Mouse (Mus musculus) kidney, postnatal 4 days (tissue): Measurements from ENCODE around the gene Vgf.

Experiments used
- DNase-seq, 2 experiments: peaks; one replicate each; pipeline ENCODE4 v3.0.0; 2021; ENCODE audit warnings: mixed read lengths in 2 of 2

Vgf gene

DNA sequence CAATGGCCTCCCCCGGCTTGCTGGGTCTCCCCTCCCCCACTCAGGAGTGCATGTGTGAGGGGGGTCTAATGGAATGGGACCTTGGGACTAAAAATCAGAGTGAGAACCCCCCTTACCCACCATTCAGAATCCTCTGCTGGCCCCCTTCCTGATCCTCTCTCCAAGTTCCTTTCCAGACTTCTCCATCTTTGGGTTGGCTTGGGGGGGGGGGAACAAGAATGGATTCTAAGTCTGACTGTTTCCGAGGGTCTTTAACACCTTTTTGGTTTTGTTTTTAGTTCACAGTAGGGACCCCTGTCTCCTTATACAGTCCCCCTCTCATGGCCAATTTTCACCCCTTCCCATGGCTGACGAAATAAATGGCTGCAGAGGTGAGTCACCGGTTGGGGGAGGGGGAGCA lies at the start of gene Vgf:
TSS of gene Vgf (plus strand) at position 301 of the 400 bp plus-strand sequence.
- DNase-seq: no peak

DNA sequence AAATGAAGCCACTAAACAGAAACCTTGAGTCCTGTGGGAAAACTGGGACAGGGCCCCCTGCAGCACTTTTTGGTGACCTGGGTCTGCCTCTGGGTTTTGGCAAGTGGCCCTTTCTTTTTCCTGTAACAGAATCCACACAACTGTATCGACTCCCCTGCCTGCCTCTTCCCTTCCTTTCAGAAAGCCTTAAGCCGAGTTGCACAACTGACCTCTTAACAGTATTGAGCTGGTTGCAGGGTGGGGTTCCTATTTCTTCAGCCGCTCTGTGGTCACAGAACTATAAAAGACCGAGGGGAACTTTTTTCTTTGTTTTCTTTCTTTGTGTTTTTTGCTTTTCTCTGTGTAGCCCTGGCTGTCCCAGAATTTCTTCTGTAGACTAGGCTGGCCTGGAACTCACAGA lies 48.4 kb upstream of the Vgf start:
- DNase-seq: no peak

DNA sequence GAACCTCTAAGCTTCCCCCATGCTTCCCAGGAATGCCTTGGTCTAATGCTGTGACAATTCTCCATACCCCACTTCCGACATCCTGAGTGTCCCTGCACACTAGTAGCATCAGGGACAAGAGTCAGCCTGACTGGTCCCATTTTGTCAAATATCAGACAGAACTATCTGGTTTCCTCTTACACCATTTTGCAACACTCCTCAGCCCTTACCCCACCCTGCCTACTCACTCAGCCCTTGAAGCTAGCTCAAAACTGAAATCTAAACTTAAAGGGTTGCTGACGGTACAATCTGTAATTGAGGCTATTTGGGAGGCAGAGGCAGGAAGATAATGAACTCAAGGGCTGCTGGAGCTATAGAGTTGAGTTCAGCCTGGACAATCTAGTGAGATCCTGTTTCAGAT lies 46.4 kb upstream of the Vgf start:
- DNase-seq: no peak

DNA sequence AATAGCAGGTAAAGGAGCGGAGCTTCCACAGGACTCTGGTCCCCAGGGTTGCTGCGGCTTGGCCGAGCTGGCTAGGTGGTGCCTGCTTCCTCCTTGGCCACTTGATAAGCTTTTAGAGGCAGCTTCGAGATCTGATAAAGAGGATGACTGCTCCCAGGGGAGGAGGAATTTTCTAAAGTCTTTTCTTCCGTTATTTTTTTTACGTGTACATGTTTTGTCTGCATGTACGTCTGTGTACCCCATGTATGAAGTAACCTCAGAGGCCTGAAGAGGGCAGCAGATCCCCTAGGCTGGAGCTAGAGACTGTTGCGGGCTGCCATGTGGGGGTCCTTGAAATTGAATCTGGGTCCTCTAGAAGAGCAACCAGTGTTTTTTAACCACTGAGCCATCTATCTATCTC lies 45.2 kb upstream of the Vgf start:
- DNase-seq: no peak

DNA sequence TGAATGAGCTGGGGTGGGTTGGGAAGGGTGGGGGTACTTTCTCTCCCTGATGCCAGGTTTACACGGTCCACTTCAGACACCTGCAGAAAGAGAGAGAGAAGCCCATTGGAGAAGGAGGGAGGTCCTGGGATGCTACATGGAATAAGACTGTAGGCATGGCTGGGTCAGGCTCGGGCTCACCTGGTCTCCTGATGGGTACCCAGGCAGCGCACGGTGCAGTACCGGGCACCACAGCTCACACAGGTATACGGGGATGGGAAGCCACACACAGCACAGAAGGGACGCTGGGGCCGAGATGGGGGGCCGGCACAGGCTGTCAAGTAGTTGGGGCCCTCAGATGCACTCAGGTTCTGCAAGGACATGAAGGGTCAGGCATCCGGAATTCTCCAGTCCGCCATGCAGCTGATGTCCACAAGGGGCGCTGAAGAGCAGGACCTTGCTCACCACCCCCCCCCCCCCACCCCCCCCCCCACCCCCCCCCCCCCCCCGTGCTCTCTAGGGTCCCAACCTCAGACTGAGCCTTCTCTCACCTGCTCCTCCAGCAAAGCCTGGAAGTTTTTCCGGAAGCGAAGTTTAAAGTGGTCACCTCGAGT lies 43.8 kb upstream of the Vgf start:
- DNase-seq: peak; percentile 81 to 82

DNA sequence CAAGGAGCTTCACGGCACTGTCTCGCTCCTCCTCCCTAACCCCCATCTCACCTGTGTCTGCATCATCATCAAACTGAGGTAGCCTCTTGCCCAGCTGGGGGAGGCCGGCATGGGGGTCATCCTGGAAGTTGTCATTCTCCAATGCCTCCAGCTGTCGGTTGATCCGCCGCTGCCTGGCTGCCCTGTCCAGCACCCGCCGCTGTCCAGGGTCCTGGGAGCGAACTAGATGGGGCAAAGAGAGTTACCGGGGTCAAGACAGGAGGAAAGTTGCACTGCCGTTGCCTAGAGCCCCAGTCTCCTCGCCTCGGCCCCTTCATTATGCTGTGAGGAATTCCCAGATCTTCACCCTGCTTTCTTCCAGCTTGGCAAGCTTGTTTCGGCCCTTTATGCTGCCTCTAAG lies 41.4 kb upstream of the Vgf start:
- DNase-seq: peak; percentile 61 to 65

DNA sequence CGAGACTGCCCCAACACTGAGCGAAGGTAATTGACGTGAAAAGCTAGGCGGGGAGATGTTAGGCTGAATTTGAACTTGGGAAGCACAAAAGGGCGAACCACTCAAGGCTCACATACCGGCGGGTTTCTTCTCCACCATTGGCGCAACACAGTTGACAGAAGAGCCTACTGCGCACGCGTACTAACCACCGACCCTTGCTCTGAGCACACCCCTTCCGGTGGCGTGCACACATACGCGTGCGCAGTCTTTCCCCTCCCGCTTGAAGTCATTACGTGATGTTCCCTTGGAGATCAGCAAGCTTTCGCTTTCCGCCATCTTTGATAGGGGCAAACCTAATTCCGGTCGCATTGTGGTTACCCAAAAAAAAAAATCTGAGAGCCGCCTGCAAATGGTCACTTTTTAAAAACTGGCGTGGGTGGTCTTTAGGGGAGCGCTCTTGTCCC lies 39.5 kb upstream of the Vgf start, which contains the start of gene Plod3:
TSS of gene Plod3 (plus strand) at position 325 of the 443 bp plus-strand sequence.
- peak; percentile 96 to 98 for DNase-seq

DNA sequence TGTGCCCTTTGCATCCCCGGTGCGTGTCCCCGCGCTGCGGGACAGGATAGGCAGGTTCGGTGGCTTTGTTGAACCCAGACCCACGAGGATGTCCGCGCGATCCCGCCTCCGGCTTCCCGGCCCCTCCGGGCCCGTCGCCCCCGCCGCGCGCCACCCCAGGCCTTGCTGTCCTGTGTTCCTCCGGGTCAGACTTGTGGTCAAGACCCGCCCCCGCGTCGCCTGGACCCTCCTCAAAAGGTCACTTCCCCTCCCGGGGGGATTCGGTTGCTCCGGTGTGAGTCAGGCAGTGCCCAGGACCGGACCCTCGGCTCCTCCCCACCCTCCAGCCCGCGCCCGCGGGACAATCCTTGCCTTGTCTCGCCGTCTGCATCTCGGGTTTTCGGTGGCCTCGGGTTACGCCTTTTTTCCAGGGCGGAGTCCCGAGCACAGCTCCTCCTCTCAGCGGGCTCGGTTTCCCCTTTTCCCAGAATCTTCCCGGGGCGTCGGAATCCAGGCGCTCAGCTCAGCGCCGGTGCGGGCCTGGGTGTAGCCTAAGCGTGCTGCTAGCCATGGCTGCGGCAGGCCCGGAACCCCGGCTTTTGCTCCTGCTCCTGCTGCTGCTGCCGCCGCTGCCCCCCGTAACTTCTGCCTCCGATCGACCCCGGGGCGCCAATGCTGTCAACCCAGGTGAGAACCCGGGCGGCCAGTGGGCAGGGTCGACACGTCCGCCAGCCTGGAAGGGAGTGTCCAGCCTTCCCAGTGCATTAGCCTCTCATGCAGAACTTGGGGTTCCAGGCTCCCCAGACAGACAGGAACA lies 38.9 kb upstream of the Vgf start:
- DNase-seq: peak; percentile 79 to 87

DNA sequence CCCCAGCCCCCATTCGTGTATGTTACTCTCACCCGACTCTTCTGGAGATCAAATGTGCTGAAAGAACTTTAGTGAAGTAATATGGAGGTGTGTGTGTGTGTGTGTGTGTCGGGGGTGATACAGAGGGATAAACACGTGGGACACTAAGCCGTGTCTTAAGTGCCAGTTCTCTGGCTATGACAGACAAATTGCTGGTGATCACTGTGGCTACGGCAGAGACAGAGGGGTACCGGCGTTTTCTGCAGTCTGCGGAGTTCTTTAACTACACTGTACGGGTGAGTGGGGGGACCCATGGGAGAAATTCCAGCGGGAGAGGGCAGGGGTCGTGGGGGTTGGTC lies 38.3 kb upstream of the Vgf start, which contains the start of gene Znhit1:
TSS of gene Znhit1 (minus strand) at position 88 of the 338 bp plus-strand sequence.
- DNase-seq: peak in 1 of 2 experiments; percentile 44

DNA sequence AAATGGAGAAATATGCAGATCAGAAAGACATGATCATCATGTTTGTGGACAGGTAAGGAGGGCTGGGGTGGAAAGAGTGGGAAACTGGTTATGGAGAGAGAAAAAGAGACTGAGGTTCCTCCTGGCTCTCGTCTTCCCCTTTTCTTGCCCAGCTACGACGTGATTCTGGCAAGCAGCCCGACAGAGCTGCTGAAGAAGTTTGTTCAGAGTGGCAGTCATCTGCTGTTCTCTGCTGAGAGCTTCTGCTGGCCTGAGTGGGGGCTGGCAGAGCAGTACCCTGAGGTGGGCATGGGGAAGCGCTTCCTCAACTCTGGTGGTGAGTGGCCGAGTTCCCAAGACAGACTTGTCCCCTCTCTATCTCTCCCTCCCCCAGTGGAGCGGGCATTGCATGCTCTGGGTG lies 37.8 kb upstream of the Vgf start:
- DNase-seq: peak; percentile 46

DNA sequence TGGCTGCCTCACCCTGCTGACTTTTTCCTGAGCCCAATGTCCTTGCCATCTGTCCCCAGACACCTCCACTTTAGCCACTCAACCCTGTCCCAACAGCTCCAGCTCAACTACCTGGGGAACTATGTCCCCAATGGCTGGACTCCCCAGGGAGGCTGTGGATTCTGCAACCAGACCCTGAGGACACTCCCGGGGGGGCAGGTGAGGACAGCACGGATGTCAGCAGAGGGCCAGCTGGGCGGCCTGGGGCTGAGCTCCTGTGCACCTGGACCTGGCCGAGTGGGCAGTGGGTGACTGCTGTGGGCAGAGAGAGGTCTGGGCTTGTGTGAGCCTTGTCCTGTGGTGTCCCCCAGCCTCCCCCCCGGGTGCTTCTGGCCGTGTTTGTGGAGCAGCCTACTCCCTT lies 36.4 kb upstream of the Vgf start:
- no peak for DNase-seq

DNA sequence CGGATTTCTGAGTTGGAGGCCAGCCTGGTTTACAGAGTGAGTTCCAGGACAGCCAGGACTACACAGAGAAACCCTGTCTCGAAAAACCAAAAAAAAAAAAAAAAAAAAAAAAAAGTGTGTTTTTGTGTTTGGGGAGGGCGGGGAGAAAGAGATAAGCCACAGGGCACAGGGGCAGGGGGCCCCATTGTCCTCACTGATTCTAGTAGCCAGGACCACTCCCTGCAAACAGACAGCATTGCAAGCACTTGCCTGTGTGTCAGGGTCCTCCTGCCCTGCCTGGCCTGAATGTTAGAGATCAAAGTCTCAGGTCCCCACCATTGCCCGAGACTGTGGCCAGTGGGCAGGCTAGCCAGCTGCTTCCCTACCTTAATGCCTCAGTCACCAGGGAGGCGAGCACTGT lies 26.7 kb upstream of the Vgf start:
- no peak for DNase-seq

DNA sequence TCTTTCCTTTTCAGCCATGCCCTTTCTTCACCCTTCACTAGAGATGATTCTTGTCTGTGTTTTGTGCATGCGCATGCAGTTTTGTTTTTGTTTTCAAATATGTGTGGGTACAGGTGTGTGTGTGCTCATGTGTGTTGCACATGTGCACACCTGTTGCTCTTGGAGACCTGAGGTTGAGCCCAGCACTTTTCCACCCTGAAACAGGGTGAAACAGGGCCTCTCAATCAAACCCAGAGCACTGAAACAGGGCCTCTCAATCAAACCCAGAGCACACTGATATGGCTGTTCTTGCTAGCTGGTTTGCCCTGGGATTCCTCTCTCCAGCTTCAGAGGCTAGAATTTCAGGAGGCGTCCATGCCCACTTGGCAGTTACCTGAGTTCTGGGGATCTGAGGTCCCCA lies 25.6 kb upstream of the Vgf start:
- DNase-seq: peak; percentile 41 to 42

DNA sequence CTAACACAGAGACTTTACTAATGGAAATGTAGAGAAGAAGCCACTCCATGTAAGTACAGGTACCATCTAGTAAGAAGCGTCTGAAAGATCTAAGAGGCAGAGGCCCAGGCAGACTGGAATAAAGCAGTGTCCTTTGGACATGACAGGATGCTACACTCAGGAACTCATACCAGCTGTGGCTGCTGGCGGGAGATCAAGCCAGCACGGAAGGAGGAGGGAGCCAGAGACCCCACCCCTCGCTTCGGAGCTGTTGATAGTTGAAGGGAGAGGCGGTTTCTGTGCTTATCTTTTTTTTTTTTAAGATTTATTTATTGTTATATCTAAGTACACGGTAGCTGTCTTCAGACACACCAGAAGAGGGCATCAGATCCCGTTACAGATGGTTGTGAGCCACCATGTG lies 18.9 kb upstream of the Vgf start:
- peak; percentile 64 to 66 for DNase-seq

DNA sequence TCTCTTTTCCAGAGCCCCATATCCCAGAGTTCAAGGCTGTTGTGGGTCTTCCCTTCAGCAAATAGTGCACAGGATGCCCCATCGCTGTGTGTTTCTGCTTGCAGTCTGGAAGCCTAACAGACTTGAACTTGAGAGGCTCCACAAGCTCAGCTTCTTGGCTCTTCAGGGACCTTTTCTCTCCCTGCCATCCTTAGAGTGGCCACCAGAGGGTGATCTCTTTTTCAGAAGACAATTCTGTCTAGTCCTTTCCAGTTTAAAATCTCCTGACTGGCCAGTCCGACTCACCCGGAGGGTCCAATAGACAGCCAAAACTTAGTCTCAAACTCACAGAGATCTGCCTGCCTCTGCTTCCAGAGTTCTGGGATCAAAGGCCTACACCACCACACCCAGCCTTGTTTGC lies 16.2 kb upstream of the Vgf start:
- peak; percentile 78 to 82 for DNase-seq

DNA sequence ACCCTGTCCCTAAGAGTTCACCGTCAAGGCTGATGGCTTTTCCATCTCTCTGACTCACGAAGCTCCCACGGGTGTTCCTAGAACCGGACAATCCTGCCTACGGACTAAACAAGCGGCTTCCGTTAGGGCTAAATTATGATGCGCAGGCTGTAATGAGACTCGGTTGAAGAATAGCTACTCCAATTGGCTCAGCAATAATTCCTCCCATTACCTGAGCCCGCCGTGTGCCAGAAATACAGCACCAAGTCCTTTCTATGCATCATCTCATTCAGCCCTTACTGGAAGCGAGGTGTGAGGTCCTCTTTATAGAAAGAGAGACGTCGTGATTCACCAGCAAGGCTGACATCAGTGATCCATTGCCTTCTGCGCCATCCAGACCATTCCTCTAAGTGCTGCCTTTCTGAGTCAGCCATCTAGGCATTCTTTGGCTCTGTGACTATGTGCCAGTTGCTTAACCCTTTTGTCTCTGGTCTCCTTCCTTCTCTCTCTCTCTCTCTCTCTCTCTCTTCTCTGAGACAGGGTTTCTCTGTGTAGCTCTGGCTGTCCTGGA lies 13.7 kb upstream of the Vgf start:
- no peak for DNase-seq

DNA sequence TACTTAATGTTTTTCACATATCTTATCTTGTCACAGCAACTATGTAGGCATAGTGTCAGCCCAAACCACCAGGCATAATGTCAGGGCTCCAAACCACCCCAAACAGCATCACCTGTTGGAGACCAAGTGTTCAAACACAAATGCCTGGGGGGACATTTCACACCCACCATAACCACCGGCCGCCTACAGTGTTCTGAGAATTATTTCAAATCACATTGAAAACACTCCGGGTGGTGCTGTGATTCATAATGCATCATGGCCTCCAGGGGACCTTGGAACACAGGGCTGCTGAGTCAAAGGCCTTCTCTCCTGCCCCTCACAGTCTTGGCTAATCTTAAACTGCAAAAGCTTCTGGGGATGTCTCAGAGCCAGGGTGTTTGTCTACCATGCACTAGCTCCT lies 10.3 kb upstream of the Vgf start:
- no peak for DNase-seq

DNA sequence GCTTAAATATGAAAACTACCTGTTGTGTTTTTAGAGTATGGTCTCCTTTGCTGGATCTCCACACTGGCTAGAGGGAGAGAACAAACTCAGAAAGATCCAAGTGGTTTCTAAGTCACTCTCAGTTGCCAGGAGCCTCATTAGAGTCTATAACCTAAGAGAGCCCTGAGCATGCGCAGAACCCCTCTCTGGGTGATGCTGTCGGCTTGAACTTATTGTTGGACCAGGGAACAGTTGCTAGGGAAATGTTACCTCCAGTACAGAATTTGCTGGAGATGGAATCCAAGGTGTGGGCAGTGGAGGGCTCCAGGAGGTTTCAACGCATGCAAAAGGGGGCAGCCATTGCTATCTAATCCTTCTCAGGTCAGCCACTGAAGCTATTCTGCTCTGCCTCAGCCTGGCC lies 1.9 kb upstream of the Vgf start:
- no peak for DNase-seq

DNA sequence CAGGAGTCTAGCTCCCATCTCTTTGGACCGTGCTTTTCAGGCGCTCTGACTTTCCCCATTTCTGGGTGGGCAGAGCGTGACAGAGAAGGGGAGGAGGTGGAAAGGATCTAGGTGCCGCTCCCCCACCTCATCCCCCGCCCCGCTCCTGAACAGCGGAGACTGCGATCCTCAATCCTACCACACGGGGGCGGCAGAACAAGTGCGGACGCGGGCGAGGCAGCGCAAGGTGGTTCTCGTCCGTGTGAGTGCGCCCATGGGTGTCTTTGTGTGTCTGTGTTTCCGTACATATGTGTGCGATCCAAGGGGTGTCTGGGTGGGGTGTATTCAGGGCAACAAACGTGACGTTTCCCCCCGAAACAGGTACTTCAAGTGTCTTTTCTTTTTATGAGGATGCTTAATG lies 1.1 kb upstream of the Vgf start:
- peak; percentile 90 to 92 for DNase-seq

DNA sequence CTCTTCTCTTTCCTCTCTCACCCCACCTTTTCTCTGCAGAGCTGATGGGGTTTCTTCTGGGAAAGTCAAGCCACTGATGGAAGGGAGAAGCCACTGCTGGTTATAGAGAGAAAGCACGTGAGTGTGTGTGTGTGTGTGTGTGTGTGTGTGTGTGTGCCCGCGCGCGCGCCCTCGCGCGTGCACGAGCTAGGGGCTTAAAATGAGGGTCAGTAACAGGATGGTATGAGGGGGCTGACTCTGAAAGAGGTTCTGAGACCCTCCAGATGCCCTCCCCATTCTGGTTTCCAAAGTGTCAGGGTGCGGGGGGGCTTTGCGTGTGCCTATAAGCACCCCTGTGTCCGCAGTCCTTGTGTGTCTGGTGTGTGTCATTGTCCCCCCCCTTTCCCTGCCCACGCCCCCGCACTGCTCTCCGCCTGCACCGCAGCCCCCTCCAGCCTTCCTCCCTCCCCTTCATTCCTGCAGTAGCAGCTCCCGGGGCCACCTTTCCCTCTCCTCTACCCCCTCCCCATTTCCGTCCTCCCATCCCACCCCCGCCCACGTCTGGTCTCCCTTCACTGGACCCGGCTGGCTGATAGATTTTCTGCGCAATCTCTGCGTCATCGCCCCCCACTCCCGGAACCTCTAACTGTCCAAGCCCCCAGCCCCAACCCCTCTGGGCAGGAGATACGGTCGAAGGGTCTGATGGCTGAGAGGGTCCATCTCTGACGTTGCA lies 2.5 kb downstream of the Vgf start:
- DNase-seq: no peak

DNA sequence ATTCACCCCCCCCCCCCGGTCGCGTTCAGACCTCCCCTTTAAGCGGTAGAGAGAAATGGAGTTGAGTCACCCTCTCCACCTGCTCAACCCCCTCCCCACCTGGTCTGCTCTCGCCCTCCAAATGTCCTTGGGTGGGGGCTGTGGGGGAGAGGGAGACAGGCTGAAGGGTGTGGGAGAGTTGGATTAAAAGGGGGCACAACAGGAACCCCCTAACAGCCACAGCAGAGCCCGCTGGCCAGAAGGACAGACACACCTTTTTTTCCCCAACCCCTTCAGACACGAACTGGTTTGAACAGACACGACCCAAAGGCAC lies 3.0 kb downstream of the Vgf start:
- no peak for DNase-seq

DNA sequence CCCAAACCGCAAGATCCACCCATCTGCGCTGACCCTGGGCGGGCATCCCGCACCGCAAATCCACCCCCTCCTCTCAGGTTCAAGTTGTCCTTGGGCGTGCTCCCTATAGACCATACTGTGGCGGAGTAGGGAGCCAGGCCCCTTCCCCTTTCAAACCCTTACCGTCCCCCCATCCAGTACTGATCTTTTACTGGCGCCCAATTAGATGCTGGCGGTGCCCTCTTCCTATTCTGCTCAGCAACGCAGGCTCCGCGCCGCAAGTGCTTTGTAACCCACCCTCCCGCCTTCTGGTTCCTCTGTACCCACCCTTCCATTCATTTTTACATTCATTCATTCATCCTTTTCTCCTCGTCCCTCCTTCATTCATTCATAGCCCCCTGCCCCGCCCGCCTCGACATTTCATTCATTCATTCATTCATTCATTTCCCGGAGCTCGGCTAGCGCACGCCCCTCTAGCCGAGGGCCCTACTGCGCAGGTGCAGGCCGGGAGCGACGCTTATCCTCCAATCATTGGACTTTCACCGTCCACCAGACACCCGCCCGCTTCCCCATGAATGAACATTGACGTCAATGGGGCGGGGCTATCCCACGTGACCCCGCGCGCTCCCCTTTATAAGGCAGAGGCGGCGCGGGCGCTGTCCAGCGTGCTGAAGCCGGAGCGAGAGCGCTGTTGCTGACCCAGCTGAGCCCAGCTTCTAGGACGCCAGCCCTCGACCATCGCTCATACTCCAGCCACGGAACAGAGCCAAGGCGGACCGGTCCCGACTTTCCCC lies 3.6 kb downstream of the Vgf start:
- peak; percentile 99 for DNase-seq

DNA sequence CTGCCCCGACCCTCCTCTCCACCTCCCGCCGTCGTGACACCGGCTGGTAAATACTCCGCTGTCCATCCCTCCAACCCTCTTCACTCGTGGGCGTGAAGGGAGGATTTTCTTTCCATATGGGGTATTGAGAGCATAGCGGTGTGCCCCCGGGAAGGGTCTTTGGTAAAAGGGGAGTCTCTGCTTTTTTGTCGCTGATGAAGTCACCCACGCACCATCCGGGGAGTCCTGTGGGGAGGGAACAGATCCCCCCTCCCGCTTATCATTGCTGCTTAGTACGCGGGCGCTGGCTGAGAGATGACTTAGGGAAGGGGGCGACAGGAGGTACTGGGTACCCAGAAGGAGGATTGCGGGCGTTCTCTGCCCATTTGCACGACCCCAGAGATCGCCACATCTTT lies 4.2 kb downstream of the Vgf start:
- DNase-seq: no peak
